Mouse (Mus musculus): Measurements from ENCODE around the gene Ppp4r4.
"Not testable (repeated sequence)": the region's sequence is repeated elsewhere in the genome, so short reads cannot be mapped to it uniquely, and the experiment has no call there.

Ppp4r4 gene

GRCm38 (mm10) chr12:103543351-103543750, 11.3 kb downstream of the Ppp4r4 start:
- DNase-seq: no peak

GRCm38 (mm10) chr12:103544213-103544612, 12.1 kb downstream of the Ppp4r4 start:
- no peak for DNase-seq

- DNase-seq: no peak
These were observed 15.4 kb downstream of the Ppp4r4 start for GRCm38 (mm10) chr12:103547438-103547837.

- no peak for DNase-seq
These were observed 16.4 kb downstream of the Ppp4r4 start for GRCm38 (mm10) chr12:103548526-103548925.

DNA sequence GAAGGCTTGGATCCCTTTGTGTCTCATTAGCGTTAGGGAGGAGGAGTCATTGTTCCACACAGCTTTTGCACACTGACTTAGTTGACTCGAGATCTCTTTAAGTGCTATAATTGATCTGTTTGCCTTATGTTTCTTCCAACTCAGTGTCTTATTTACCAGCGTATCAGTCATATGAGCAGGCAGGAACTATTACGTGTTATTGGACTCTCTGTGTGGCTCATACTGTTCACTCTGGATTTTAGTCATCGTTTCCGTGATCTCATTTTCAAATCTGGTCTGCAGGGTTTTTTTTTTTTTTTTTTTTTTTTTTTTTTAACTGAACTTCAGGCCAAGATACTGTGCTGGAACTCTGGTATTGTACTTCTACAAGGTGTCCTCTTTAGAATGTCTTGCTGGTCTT, 18.0 kb downstream of the Ppp4r4 start:
- DNase-seq: no peak

DNA sequence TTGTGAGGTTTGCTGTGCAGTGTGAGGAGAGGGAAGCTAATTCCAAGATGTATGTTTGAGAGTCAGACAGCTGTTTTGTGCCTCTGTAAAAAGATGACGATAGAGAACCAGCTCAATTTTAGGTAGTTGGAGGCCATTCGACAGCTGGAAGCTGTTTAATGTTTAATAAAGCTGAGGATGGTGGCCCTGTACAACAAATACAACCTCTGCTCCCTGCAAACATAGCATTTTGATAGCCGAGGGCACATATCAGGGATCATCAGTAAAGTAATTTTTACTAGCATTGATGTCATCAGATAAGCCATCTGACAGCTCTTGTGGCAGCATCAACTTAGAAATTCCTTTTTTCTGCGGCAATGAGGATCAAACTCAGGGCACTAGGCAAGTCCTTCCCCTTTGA, 19.3 kb downstream of the Ppp4r4 start:
- no peak for DNase-seq

DNA sequence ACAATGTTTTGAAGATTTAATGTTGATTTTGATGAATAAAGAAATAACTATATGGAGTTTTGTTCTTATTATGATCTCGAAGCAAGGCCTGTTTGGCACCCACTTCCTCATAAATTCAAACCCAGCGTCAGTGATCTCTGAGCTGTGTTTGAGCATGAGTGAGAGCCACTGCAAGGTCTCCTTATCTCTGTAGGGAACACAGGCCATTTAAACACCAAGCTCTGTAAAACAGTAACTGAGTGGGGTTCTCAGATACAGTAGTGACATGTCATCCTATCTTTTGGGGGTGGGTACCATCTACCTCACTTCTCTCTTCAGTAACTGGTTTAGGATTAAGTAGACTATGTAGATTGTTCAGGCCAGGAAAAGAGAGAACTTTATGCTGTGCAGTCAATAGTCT, 20.4 kb downstream of the Ppp4r4 start:
- DNase-seq: no peak

GRCm38 (mm10) chr12:103553497-103553896, 21.4 kb downstream of the Ppp4r4 start:
- DNase-seq: no peak

DNA sequence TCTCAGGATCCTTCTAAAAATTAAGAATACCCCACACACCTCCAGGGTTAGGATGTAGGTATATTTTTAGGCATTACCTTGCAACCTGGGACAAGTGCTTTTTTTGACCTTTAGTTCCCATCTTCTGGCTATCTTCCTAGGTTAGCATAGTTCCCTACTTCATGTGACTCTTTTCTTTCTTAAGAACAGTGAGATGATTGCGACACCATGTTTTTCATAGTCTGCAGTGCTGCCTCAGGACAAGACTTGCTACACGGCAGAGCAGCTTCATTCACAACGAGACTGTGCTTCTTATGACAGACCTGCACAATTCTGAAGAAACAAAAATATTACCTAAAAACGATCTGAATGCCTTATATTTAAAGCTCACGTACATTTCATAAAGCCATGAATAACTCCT, 24.8 kb downstream of the Ppp4r4 start:
- DNase-seq: no peak

DNA sequence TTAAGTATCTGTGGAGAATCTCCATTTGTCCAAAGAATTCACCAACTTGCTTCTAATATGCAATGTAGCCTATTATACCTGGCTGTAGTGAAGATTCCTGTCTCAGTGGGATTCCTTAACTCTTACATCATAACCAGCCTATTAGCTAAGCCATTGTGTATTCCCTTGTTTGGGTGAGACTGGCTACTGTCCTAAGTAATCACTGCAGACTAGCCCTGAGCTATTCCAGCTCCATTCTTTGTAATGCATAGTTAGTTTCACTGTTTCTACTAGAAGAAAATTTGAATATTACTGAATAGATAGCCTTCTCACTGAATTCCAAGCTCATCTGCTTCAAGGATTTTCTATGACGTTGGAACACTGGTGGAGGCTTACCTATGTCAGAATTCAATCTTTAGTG, 32.6 kb downstream of the Ppp4r4 start:
- DNase-seq: no peak

DNA sequence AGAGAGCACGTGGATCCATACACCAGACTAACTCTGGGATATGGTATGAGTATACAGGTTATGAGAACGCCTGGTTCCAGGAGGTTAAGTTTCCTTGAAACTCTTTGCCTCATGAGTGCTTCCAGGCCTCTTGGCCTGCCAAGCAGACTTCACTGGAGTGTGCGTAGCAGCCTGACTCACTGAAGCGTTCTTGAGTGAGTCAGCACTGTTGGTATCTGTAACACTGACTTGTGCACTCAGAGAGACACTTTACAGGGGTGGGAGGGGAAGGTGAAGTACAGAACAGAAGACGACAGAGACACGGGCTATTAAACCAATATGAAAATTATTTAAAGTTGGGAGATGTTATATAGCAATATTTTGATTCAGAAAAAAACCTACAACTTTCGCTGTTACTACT, 33.1 kb downstream of the Ppp4r4 start:
- DNase-seq: no peak

- DNase-seq: no peak
These were observed 35.0 kb downstream of the Ppp4r4 start for GRCm38 (mm10) chr12:103567129-103567528.

DNA sequence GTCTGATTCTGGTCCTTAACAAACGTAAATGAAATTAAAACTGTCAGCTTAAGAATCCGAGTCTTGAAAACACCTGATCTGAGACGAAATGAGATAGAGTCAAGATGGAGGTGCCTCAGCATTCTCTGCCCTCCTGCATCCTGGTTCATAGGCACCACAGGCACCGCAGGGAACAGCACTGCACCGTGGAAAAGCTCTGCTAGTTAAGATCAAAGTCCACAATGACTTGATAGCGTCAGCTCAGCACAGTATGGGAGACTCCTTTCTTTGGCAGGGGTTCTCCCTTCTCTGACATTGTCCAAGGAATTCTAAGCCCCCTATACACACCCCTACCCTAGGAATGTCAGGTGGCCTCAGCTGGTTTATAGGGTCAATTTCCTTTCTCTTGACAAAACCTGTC, 37.6 kb downstream of the Ppp4r4 start:
- DNase-seq: no peak

DNA sequence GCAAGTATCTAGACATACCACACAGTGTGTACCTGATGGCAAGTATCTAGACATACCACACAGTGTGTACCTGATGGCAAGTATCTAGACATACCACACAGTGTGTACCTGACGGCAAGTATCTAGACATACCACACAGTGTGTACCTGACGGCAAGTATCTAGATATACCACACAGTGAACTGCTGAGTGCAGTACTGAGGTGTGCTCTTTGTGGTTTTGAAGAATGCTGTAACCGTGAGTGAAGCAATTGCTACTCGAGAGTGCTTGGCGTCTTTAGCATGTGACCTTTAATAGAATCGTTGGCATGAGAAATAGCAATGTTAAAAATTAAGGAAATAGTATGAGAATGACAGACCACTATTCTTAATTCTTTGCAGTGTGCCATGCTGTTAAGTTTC, 46.1 kb downstream of the Ppp4r4 start:
- not testable (repeated sequence) for DNase-seq

DNA sequence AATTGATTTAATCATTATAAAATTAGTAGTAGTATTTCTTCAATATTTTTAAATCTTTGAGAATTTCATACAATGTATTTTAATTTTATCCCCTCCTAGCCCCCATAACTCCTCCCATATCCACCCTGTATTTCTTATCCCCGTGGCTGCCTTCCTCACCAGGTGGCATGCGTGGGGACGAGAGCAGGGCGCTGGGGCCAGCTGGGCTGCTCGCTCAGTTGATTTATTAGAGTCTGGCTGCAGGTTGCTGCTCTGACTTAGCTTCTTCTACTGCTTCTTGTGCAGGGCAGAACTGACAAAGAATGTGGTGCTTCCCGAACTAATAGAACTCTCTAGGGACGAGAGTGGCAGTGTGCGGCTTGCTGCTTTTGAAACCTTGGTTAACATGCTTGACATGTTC, 51.7 kb downstream of the Ppp4r4 start:
- no peak for DNase-seq

- no peak for DNase-seq
These were observed 66.3 kb downstream of the Ppp4r4 start for GRCm38 (mm10) chr12:103598411-103598810.

DNA sequence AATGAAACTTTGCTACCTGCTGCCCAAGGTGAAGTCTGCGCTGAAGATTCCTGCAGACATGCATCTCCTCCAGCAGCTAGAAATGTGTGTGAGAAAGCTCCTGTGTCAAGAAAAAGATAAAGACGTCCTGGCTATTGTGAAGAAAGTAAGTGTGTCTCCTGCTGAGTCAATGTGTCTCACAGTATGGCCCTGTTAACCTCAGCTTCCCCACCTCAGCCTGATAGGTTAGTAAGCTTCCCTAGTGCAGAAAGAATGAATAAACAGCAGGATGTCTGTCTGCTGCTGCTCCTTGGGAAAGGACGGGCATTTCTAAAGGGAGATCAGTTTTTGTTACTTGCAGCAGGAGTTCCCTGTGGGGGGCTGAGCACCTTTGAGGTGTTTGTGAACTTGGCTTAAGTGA, 68.3 kb downstream of the Ppp4r4 start:
- DNase-seq: no peak

DNA sequence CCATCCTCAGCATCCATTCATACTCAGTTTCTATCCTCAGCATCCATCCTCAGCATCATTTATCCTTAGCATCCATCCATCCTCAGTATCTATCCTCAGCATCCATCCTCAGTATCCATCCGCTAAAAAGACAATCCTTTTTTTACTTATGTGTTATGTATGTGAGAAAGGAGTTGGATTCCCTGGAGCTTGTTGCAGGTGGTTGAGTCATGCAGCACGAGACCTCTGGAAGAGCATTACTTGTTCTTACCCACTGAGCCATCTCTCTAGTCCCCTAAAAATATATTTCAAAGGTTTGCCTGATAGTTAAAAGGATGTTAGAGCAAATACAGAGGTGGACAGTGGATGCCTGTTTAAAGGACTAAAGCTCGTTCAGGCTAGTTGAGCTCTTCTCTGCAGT, 69.8 kb downstream of the Ppp4r4 start:
- no peak for DNase-seq

DNA sequence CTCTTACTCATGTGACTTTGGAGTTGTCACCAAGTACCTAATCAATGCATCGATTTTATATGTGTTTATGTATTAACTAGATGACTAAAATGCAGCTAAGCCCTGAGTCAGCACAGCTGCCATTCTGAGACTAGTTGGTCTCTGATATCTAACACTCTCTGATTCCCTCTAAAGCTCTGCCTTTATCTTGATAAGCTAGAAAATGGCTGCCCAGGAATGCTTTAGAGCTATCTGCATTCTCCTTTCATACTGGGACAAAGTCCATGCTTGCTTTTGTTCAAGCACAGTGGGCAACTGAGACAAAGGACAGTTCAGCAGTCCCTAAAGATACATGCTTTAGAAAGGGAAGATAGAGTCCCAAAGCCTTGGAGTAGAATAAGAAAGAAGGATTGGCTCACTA, 83.1 kb downstream of the Ppp4r4 start:
- DNase-seq: no peak

- DNase-seq: no peak
These were observed 83.7 kb downstream of the Ppp4r4 start for GRCm38 (mm10) chr12:103615734-103616133.

DNA sequence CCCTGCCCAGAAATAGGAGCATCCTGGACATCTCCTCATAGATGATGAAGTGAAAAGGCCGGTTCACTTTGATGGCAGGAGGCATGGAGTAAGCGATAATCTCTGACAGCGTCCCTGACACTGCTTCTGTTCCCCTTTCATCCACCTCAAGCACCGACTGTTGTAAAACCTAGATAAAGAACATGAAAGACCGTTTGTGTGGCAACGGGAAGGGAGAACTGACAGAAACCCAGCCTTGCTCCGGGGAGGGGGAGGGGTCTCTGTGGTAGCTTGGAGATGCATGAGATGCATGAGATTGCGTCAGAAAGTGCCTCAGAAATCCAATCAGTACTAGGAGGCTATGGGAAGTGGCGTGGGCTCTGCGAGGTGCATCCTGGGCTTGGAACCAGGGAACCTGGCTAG, 84.8 kb downstream of the Ppp4r4 start:
- DNase-seq: no peak

DNA sequence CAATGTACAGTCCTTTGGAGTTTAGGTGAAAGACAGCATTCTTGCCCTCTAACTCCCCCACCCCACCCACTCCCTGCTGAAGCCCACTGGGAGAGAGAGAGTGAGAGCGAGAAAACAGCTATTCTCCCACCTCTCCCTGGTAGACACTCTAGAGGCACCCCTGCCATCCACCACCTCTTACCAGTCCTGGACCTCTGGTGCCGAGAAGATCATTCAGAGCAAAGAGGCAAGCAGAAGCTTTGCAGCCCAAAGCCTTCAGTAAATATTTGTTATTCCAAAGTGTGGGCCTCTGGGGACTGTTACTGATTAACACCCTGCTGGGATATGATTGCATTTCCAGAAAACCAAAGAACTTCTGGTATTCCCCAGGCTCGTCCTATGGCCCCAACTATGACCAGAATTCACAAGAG, 99.1 kb downstream of the Ppp4r4 start, which contains the start of gene Serpina10:
Gene Serpina10 (minus strand): TSS at position 242 of the 410 bp plus-strand sequence.
- DNase-seq: no peak

GRCm38 (mm10) chr12:103634430-103634829, 102.3 kb downstream of the Ppp4r4 start:
- DNase-seq: no peak

- no peak for DNase-seq
These were observed 103.8 kb downstream of the Ppp4r4 start for GRCm38 (mm10) chr12:103635846-103636245.

- peak; percentile 82 for DNase-seq
These were observed 111.3 kb downstream of the Ppp4r4 start for GRCm38 (mm10) chr12:103643336-103643735.

DNA sequence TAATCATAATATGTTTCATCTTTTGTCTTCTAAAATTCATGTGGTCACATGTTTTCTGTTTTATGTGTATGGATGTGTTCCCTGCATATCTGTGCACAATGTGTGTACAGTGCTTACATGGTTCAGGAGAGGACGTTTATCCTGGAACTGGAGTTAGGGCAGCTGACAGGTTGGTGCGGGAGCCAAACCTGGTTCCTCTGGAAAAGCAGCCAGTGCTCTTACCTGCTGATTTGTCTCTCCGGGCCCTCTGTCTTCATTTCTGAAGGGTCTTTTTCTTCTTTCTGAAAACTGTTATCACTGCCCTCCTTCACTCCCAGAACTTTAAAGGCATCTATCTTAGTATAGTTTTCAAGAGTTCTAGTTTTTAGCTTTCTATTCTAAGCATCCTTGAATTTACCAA, 111.7 kb downstream of the Ppp4r4 start:
- no peak for DNase-seq

Measured in thymus, postnatal 4 days (tissue).